In the genomic region with DNA sequence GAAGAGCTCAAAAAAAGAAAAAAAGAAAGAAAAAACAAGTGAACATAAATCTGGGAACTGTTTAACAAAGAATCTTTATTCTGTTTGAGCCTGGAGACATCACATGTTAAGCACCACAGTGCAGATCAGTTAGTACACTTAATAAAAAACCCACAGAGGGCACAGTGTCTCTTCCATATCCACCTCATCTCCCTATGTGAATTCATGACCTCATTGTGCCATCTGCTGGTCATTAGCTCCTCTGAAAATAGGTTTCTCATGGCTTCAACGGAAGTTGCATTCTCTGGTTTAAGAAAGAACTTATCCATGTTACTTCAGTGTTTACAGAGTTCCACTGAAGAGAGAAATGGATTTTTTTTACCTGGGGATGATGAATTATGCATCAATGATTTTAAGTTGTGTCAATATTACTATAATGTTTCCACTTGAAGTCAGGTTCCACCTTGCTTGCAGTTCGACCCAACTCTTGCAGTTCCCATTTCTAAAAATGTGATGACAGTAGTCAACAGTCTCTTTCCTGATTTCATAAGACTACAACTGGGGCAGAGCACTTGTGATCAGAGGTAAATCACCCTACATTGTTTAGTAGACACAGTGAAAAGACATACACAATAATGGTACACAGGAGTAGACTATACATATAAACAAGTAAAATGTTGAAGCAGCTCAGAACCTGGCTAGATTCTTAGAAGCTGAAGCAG, we compare ENCODE assay signal across 7 mouse cellular contexts.
A peak's percentile ranks its signal among the peaks of the same experiment; 100 is the strongest.
DNase-seq lines count a peak whose midpoint lies in the region; ATAC-seq and TF ChIP-seq lines count a peak whose summit lies in the region.
"Not testable (repeated sequence)": the region's sequence is repeated elsewhere in the genome, so short reads cannot be mapped to it uniquely, and the experiment has no call there.

No protein-coding gene starts in this region.

- not testable (repeated sequence) for H3K9me3 ChIP-seq in CH12.LX (replicated peaks; ENCODE audit: low read length)

- peak; percentile 2 for DNase-seq in CH12.LX (ENCODE audit: extremely low read depth)
- peak; percentile 14 for DNase-seq in induced T-regulatory cell, adult 2 months (ENCODE audit: low read depth)
- peak; percentile 58 for DNase-seq in naive thymus-derived CD4-positive, alpha-beta T cell, adult 2 months (ENCODE audit: low read depth)
- peak; percentile 33 for DNase-seq in thymus, adult 2 months
- DNase-seq in thymus, postnatal 4 days, result peak; percentile 12

- H3K4me2 ChIP-seq in CH12.LX (ENCODE audit: insufficient read depth, low read depth, poor library complexity, severe bottlenecking), result not testable (repeated sequence)

- not testable (repeated sequence) for H3K9ac ChIP-seq in CH12.LX (ENCODE audit: insufficient read depth, low read depth)

- not testable (repeated sequence) for H3K4me3 ChIP-seq in CH12.LX (replicated peaks in 1 of 3; ENCODE audit: low read depth in 2 of 3, low read length in 2 of 3, poor library complexity in 1 of 3); thymus, adult 2 months (ENCODE audit: control insufficient read depth, insufficient read depth, low read length)

- dilution Hi-C loops in CH12.LX (cut with MboI; ENCODE audit: extremely low pct_ligation_motif_present, extremely low pct_unique_long_range_greater_than_20kb, low sequenced_read_pairs), result not testable (repeated sequence)

- not testable (repeated sequence) for H3K27ac ChIP-seq in CH12.LX (ENCODE audit: insufficient read depth, low read depth); thymus, adult 2 months (ENCODE audit: control insufficient read depth, insufficient read depth, low read length)

- peaks cover 27% of the 10 kb centered on the region for H3K27me3 ChIP-seq in CH12.LX (replicated peaks)
- H3K27me3 ChIP-seq in thymus, adult 2 months (ENCODE audit: control insufficient read depth, insufficient read depth, low read length), result not testable (repeated sequence)

- not testable (repeated sequence) for TF ChIP-seq EP300 in CH12.LX (IDR thresholded peaks at IDR 0.05; ENCODE audit: low read length)

- not testable (repeated sequence) for H3K4me1 ChIP-seq in CH12.LX (ENCODE audit: control insufficient read depth in 1 of 2, insufficient read depth in 2 of 2); thymus, adult 2 months (replicated peaks; ENCODE audit: control insufficient read depth, insufficient read depth, low read length)

- H3K79me2 ChIP-seq in CH12.LX (replicated peaks; ENCODE audit: control insufficient read depth, extremely low read depth, insufficient read depth, poor library complexity, severe bottlenecking), result not testable (repeated sequence)

- in situ Hi-C loops in CH12.LX (cut with MboI; ENCODE audit: low pct_ligation_motif_present, low pct_unique_long_range_greater_than_20kb, low sequenced_read_pairs), result not testable (repeated sequence)

- not testable (repeated sequence) for TF ChIP-seq POLR2A in CH12.LX (IDR thresholded peaks at IDR 0.05; ENCODE audit: low read depth, low read length); thymus, adult 2 months (IDR thresholded peaks at IDR 0.05; ENCODE audit: control insufficient read depth, extremely low read depth, insufficient read depth, low read length, poor library complexity)

- 40% methylated on average over 2 of the region's 2 CpGs for WGBS in thymus, adult 2 months

- ATAC-seq in common myeloid progenitor, adult 5-6 weeks (replicated peaks; ENCODE audit: low read depth, poor library complexity, severe bottlenecking), result peak; percentile 93
- ATAC-seq in megakaryocyte, adult 5-6 weeks (ENCODE audit: poor library complexity, severe bottlenecking), result peak; percentile 85

- H3K36me3 ChIP-seq in CH12.LX (replicated peaks in 1 of 2; ENCODE audit: control insufficient read depth in 1 of 2, insufficient read depth in 1 of 2, low read length in 1 of 2); thymus, adult 2 months (ENCODE audit: control insufficient read depth, insufficient read depth, low read length): not testable (repeated sequence)

- peak; percentile 19 for TF ChIP-seq RAD21 in CH12.LX (IDR thresholded peaks at IDR 0.05; ENCODE audit: low read depth, low read length)

- peak in 1 of 2 experiments; percentile 45; a peak in 2 of 4 replicates for TF ChIP-seq CTCF in CH12.LX (conservative IDR thresholded peaks at IDR 0.05 in 1 of 2, IDR thresholded peaks at IDR 0.05 in 1 of 2; ENCODE audit: low read depth in 2 of 2, low read length in 2 of 2)
- not testable (repeated sequence) for TF ChIP-seq CTCF in thymus, adult 2 months (IDR thresholded peaks at IDR 0.05; ENCODE audit: borderline replicate concordance, control insufficient read depth, extremely low read depth, insufficient read depth, low read length, poor library complexity)

Comparison
In these comparisons a context has a peak if more than half of its experiments do, and no peak if none do; other contexts are left out.
1. DNase-seq: peak in every context shown above with its lines; median percentile 58 in naive thymus-derived CD4-positive, alpha-beta T cell, adult 2 months; 33 in thymus, adult 2 months; 14 in induced T-regulatory cell, adult 2 months; 12 in thymus, postnatal 4 days; 2 in CH12.LX.